Mouse (Mus musculus): ENCODE measurements at regions not wholly inside any gene's neighbourhood (a gene's known extent, or its start where the extent isn't known, plus 50 kb on each side); places are given as distances from the start of the nearest gene placed in this dataset.

GRCm38 (mm10) chr14:72110689-72111088, 380.9 kb downstream of the Gm9195 start:
- H3K4me2 ChIP-seq (ENCODE audit: low read depth): no peak overlapping the region
- ATAC-seq (ENCODE audit: insufficient read depth, low FRiP score, low TSS enrichment) (no peak), DNase-seq (ENCODE audit: low spot score) (no peak)
- no peaks in the 10 kb centered on the region for H3K36me3 ChIP-seq (ENCODE audit: control insufficient read depth, insufficient read depth, low read length)
- H3K4me1 ChIP-seq (ENCODE audit: control insufficient read depth, insufficient read depth, low read length): no peaks in the 10 kb centered on the region
- H3K9ac ChIP-seq (ENCODE audit: low read length): no peak overlapping the region
- 92% methylated on average over 2 of the region's 2 CpGs for WGBS
- H3K27me3 ChIP-seq (ENCODE audit: control insufficient read depth, insufficient read depth, low read length): no peaks in the 10 kb centered on the region
- H3K4me3 ChIP-seq (ENCODE audit: low read depth, low read length): no peak overlapping the region
- no peaks in the 10 kb centered on the region for H3K9me3 ChIP-seq (ENCODE audit: control insufficient read depth, low read length)
- no peak overlapping the region for H3K27ac ChIP-seq (ENCODE audit: low read depth, low read length)

- DNase-seq (ENCODE audit: low spot score) (no peak), ATAC-seq (ENCODE audit: insufficient read depth, low FRiP score, low TSS enrichment) (no peak)
- WGBS: 96% methylated on average over 2 of the region's 2 CpGs
Measured at GRCm38 (mm10) chr14:72091579-72091978, 400.1 kb downstream of the Gm9195 start.

GRCm38 (mm10) chr14:72081473-72081872, 410.2 kb downstream of the Gm9195 start:
- Histone ChIP-seq H3K27me3 (ENCODE audit: control insufficient read depth, insufficient read depth, low read length) (no peaks in the 10 kb centered on the region), H3K4me2 (ENCODE audit: low read depth) (no peak overlapping the region), H3K27ac (ENCODE audit: low read depth, low read length) (no peak overlapping the region), H3K4me1 (ENCODE audit: control insufficient read depth, insufficient read depth, low read length) (no peaks in the 10 kb centered on the region), H3K9ac (ENCODE audit: low read length) (no peak overlapping the region), H3K4me3 (ENCODE audit: low read depth, low read length) (no peak overlapping the region), H3K36me3 (ENCODE audit: control insufficient read depth, insufficient read depth, low read length) (no peaks in the 10 kb centered on the region), H3K9me3 (ENCODE audit: control insufficient read depth, low read length) (no peaks in the 10 kb centered on the region)
- DNase-seq (ENCODE audit: low spot score) (no peak), ATAC-seq (ENCODE audit: insufficient read depth, low FRiP score, low TSS enrichment) (no peak)
- WGBS: 67% methylated on average over 3 of the region's 3 CpGs

More at GRCm38 (mm10) chr14:72091579-72091978, 400.1 kb downstream of the Gm9195 start:
- Histone ChIP-seq H3K27me3 (ENCODE audit: control insufficient read depth, insufficient read depth, low read length) (no peaks in the 10 kb centered on the region), H3K9ac (ENCODE audit: low read length) (no peak overlapping the region), H3K9me3 (ENCODE audit: control insufficient read depth, low read length) (no peaks in the 10 kb centered on the region), H3K27ac (ENCODE audit: low read depth, low read length) (no peak overlapping the region), H3K4me1 (ENCODE audit: control insufficient read depth, insufficient read depth, low read length) (no peaks in the 10 kb centered on the region), H3K4me3 (ENCODE audit: low read depth, low read length) (no peak overlapping the region), H3K4me2 (ENCODE audit: low read depth) (no peak overlapping the region), H3K36me3 (ENCODE audit: control insufficient read depth, insufficient read depth, low read length) (no peaks in the 10 kb centered on the region)

GRCm38 (mm10) chr14:72064111-72064812, 427.4 kb downstream of the Gm9195 start:
- Histone ChIP-seq H3K4me1 (ENCODE audit: control insufficient read depth, insufficient read depth, low read length) (no peaks in the 10 kb centered on the region), H3K4me3 (ENCODE audit: low read depth, low read length) (no peak overlapping the region), H3K36me3 (ENCODE audit: control insufficient read depth, insufficient read depth, low read length) (no peaks in the 10 kb centered on the region), H3K9me3 (ENCODE audit: control insufficient read depth, low read length) (no peaks in the 10 kb centered on the region), H3K27ac (ENCODE audit: low read depth, low read length) (no peak overlapping the region), H3K27me3 (ENCODE audit: control insufficient read depth, insufficient read depth, low read length) (no peaks in the 10 kb centered on the region), H3K4me2 (ENCODE audit: low read depth) (no peak overlapping the region), H3K9ac (ENCODE audit: low read length) (no peak overlapping the region)
- ATAC-seq (ENCODE audit: insufficient read depth, low FRiP score, low TSS enrichment) (no peak), DNase-seq (ENCODE audit: low spot score) (no peak)
- 85% methylated on average over 12 of the region's 12 CpGs for WGBS

- Histone ChIP-seq H3K27ac (ENCODE audit: low read depth, low read length) (no peak overlapping the region), H3K4me1 (ENCODE audit: control insufficient read depth, insufficient read depth, low read length) (no peaks in the 10 kb centered on the region), H3K4me3 (ENCODE audit: low read depth, low read length) (no peak overlapping the region), H3K9me3 (ENCODE audit: control insufficient read depth, low read length) (no peaks in the 10 kb centered on the region), H3K36me3 (ENCODE audit: control insufficient read depth, insufficient read depth, low read length) (no peaks in the 10 kb centered on the region), H3K4me2 (ENCODE audit: low read depth) (no peak overlapping the region), H3K9ac (ENCODE audit: low read length) (no peak overlapping the region), H3K27me3 (ENCODE audit: control insufficient read depth, insufficient read depth, low read length) (no peaks in the 10 kb centered on the region)
- DNase-seq (ENCODE audit: low spot score) (no peak), ATAC-seq (ENCODE audit: insufficient read depth, low FRiP score, low TSS enrichment) (no peak)
- 35% methylated on average over 2 of the region's 2 CpGs for WGBS
Measured at GRCm38 (mm10) chr14:72042881-72043236, 448.8 kb downstream of the Gm9195 start.

- Histone ChIP-seq H3K4me2 (ENCODE audit: low read depth) (no peak overlapping the region), H3K36me3 (ENCODE audit: control insufficient read depth, insufficient read depth, low read length) (no peaks in the 10 kb centered on the region), H3K4me1 (ENCODE audit: control insufficient read depth, insufficient read depth, low read length) (no peaks in the 10 kb centered on the region), H3K4me3 (ENCODE audit: low read depth, low read length) (no peak overlapping the region), H3K9me3 (ENCODE audit: control insufficient read depth, low read length) (no peaks in the 10 kb centered on the region), H3K27me3 (ENCODE audit: control insufficient read depth, insufficient read depth, low read length) (no peaks in the 10 kb centered on the region), H3K27ac (ENCODE audit: low read depth, low read length) (no peak overlapping the region), H3K9ac (ENCODE audit: low read length) (no peak overlapping the region)
- ATAC-seq (ENCODE audit: insufficient read depth, low FRiP score, low TSS enrichment) (no peak), DNase-seq (ENCODE audit: low spot score) (no peak)
- WGBS: 48% methylated on average over 3 of the region's 3 CpGs
Measured at GRCm38 (mm10) chr14:72042112-72042880, 449.3 kb downstream of the Gm9195 start.

GRCm38 (mm10) chr14:72030396-72030795, 461.2 kb downstream of the Gm9195 start:
- DNase-seq (ENCODE audit: low spot score) (no peak), ATAC-seq (ENCODE audit: insufficient read depth, low FRiP score, low TSS enrichment) (no peak)
- WGBS: 72% methylated on average over 3 of the region's 3 CpGs
- Histone ChIP-seq H3K36me3 (ENCODE audit: control insufficient read depth, insufficient read depth, low read length) (no peaks in the 10 kb centered on the region), H3K9me3 (ENCODE audit: control insufficient read depth, low read length) (no peaks in the 10 kb centered on the region), H3K4me2 (ENCODE audit: low read depth) (no peak overlapping the region), H3K4me1 (ENCODE audit: control insufficient read depth, insufficient read depth, low read length) (no peaks in the 10 kb centered on the region), H3K27ac (ENCODE audit: low read depth, low read length) (no peak overlapping the region), H3K9ac (ENCODE audit: low read length) (no peak overlapping the region), H3K4me3 (ENCODE audit: low read depth, low read length) (no peak overlapping the region), H3K27me3 (ENCODE audit: control insufficient read depth, insufficient read depth, low read length) (no peaks in the 10 kb centered on the region)

GRCm38 (mm10) chr14:72027362-72028020, 464.1 kb downstream of the Gm9195 start:
- no peak overlapping the region for H3K4me2 ChIP-seq (ENCODE audit: low read depth)
- no peaks in the 10 kb centered on the region for H3K9me3 ChIP-seq (ENCODE audit: control insufficient read depth, low read length)
- H3K36me3 ChIP-seq (ENCODE audit: control insufficient read depth, insufficient read depth, low read length): no peaks in the 10 kb centered on the region
- H3K27me3 ChIP-seq (ENCODE audit: control insufficient read depth, insufficient read depth, low read length): no peaks in the 10 kb centered on the region
- no peak for ATAC-seq (ENCODE audit: insufficient read depth, low FRiP score, low TSS enrichment)
- 73% methylated on average over 8 of the region's 8 CpGs for WGBS
- no peak overlapping the region for H3K27ac ChIP-seq (ENCODE audit: low read depth, low read length)
- H3K9ac ChIP-seq (ENCODE audit: low read length): no peak overlapping the region
- H3K4me1 ChIP-seq (ENCODE audit: control insufficient read depth, insufficient read depth, low read length): no peaks in the 10 kb centered on the region
- H3K4me3 ChIP-seq (ENCODE audit: low read depth, low read length): no peak overlapping the region
- DNase-seq (ENCODE audit: low spot score): no peak

All from neural tube, embryonic 11.5 days (tissue).